Mouse (Mus musculus) CD4-positive naive resting alpha-beta T cell, adult 57 days (primary cell): Measurements from ENCODE around the gene Sp140. TPM values are rescaled to one million over a fixed set of nuclear protein-coding genes. Genes with fewer than 3 reads are reported as not detected.

ENCODE experiments used
- total RNA-seq: library from RNA; stranded (reverse); gene quantifications from one replicate; pipeline ENCODE4 v1.2.4, GENCODE M21; 2023

Sp140 gene
- 40.1 TPM for total RNA-seq

GRCm38 (mm10) chr1:85600078-85600477 is at the start of gene Sp140:
Gene Sp140 (plus strand): TSS chr1:85600378.

GRCm38 (mm10) chr1:85575376-85575775 is 24.8 kb upstream of the Sp140 start, which contains the start of gene G530012D18Rik:
Gene G530012D18Rik (plus strand): TSS chr1:85575676.

GRCm38 (mm10) chr1:85598271-85599012 is 1.7 kb upstream of the Sp140 start, which contains the start of gene Sp110:
Gene Sp110 (minus strand): TSS chr1:85598817.

GRCm38 (mm10) chr1:85649881-85650280 is 49.7 kb downstream of the Sp140 start, which contains the start of gene Sp100:
Gene Sp100 (plus strand): TSS chr1:85649988.

Other genes starting within 250 kb of the Sp140 start
- not detected for gene G530012D18Rik, start 24.7 kb upstream of the Sp140 start, total RNA-seq
- gene Sp110, start 1.6 kb upstream of the Sp140 start, total RNA-seq: 130 TPM
- gene Sp100, start 49.6 kb downstream of the Sp140 start, total RNA-seq: 623 TPM
- 22.3 TPM for gene A630001G21Rik, start 178.3 kb downstream of the Sp140 start, total RNA-seq
- 111 TPM for gene Cab39, start 193.1 kb downstream of the Sp140 start, total RNA-seq